Mouse (Mus musculus) intestine, embryonic 15.5 days (tissue): ENCODE results near the gene 1700015F17Rik. TPM values are rescaled to one million over a fixed set of nuclear protein-coding genes. Genes with fewer than 3 reads are reported as not detected.

Experiments
- ATAC-seq: fragments of 200-750 bp; cut with Nextera tagmentation; 2 replicates; pipeline ENCODE4 v1.8.0; 2017; ENCODE audit warnings: moderate TSS enrichment, moderate library complexity
- H3K27ac ChIP-seq: fragments of 300-500 bp; sonication (generic); 2 replicates; pipeline ENCODE4 v1.5.1; 2015; ENCODE audit warnings: mild to moderate bottlenecking, inconsistent platforms
- H3K27me3 ChIP-seq: fragments of 300-500 bp; sonication (generic); replicated peaks from 2 replicates; pipeline ENCODE4 v1.6.1; 2015; ENCODE audit warnings: inconsistent platforms
- H3K36me3 ChIP-seq: fragments of 300-500 bp; sonication (generic); 2 replicates; pipeline ENCODE4 v1.6.1; 2015; ENCODE audit warnings: inconsistent platforms
- H3K4me1 ChIP-seq: fragments of 300-500 bp; sonication (generic); replicated peaks from 2 replicates; pipeline ENCODE4 v1.6.1; 2015; ENCODE audit warnings: inconsistent platforms
- H3K4me2 ChIP-seq: fragments of 300-500 bp; sonication (generic); replicated peaks from 2 replicates; pipeline ENCODE4 v1.6.1; 2015; ENCODE audit warnings: mild to moderate bottlenecking, inconsistent platforms
- H3K4me3 ChIP-seq: fragments of 300-500 bp; sonication (generic); replicated peaks from 2 replicates; pipeline ENCODE4 v1.5.1; 2015; ENCODE audit warnings: inconsistent platforms
- H3K9ac ChIP-seq: fragments of 300-500 bp; sonication (generic); 2 replicates; pipeline ENCODE4 v1.6.1; 2015; ENCODE audit warnings: inconsistent platforms
- H3K9me3 ChIP-seq: fragments of 300-500 bp; sonication (generic); 2 replicates; pipeline ENCODE4 v1.6.1; 2016; ENCODE audit warnings: inconsistent platforms
- WGBS: fragments of 180-500 bp; shearing (Covaris S2); methylation state at CpG from one replicate; pipeline ENCODE4 v1.1.7; 2015; 5-methylcytosine and 5-hydroxymethylcytosine counted together
- polyA plus RNA-seq: library from polyadenylated mRNA; unstranded; fragments of >200 nt; fragmentation: Nextera tagmentation; extraction: Ambion mirVana; gene quantifications from 2 replicates; pipeline ENCODE4 v1.2.1, GENCODE M21; 2015

1700015F17Rik gene
- polyA plus RNA-seq, 1 experiment from 2014 or later: not detected

DNA sequence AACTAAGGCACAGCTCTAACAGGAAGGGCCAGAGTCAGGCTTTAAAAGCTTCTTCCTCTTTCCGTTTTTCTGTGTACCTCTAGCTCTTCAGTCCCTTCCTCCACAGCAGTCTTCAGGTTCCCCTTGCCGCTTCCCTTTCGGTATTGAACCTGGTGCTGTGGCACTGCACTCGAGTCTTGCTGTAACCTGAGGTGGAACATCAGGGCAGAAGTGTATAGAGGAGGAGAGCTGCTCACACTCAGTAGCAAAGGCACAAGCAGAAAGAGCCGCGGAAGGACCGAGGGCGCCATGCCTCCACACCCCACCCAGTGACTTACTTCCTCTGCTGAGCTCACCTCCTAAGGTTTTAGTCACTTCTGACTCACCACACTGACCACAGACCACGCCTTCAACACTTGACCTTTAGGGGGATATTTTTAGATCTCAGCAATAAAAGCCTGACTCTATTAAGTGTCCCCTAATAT, 58.9 kb downstream of the 1700015F17Rik start, which contains the start of gene Cdk14:
TSS of gene Cdk14 (minus strand) at position 321 of the 464 bp plus-strand sequence.
- H3K36me3 ChIP-seq: no peaks in the 10 kb centered on the region
- no peak within 1 kb of the TSS for H3K4me3 ChIP-seq
- no peak within 1 kb of the TSS for H3K4me2 ChIP-seq
- H3K9ac ChIP-seq: no peak within 1 kb of the TSS
- no peaks in the 10 kb centered on the region for H3K4me1 ChIP-seq
- H3K27ac ChIP-seq: no peak within 1 kb of the TSS
- H3K9me3 ChIP-seq: no peaks in the 10 kb centered on the region
- no peak for ATAC-seq
- 83% methylated on average over 9 of the region's 9 CpGs for WGBS
- no peaks in the 10 kb centered on the region for H3K27me3 ChIP-seq

DNA sequence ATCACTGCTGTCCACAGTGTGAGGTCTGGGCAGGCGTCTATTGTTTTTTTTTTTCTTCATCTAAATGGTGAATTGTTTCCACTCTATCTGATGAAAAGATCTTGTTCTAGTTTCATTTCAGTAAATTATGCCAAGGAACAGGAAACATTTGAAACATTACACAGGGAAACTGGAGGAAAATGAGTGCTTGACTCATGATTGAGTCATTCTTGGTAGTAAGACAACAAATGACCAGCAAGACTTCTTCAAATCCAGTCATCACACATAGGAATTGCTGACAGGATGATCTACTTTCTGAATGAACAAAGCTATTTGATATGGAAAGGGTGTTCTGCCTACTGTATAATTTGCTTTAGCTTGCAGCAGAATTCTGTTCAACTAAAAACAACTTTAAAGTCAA, 59.7 kb downstream of the 1700015F17Rik start:
- Histone ChIP-seq H3K4me2 (no peak overlapping the region), H3K4me3 (no peak overlapping the region), H3K36me3 (no peaks in the 10 kb centered on the region), H3K27ac (no peak overlapping the region), H3K4me1 (no peaks in the 10 kb centered on the region), H3K9ac (no peak overlapping the region), H3K27me3 (no peaks in the 10 kb centered on the region), H3K9me3 (no peaks in the 10 kb centered on the region)
- no peak for ATAC-seq
- WGBS: 64% methylated on average over 1 of the region's 1 CpGs

GRCm38 (mm10) chr5:5414835-5415234, 64.1 kb downstream of the 1700015F17Rik start:
- no peak for ATAC-seq
- Histone ChIP-seq H3K4me2 (no peak overlapping the region), H3K4me1 (no peaks in the 10 kb centered on the region), H3K36me3 (no peaks in the 10 kb centered on the region), H3K9ac (no peak overlapping the region), H3K4me3 (no peak overlapping the region), H3K9me3 (no peaks in the 10 kb centered on the region), H3K27ac (no peak overlapping the region), H3K27me3 (no peaks in the 10 kb centered on the region)
- 53% methylated on average over 3 of the region's 3 CpGs for WGBS

- Histone ChIP-seq H3K4me1 (no peaks in the 10 kb centered on the region), H3K27ac (no peak overlapping the region), H3K9me3 (no peaks in the 10 kb centered on the region), H3K4me3 (no peak overlapping the region), H3K9ac (no peak overlapping the region), H3K36me3 (no peaks in the 10 kb centered on the region), H3K27me3 (no peaks in the 10 kb centered on the region), H3K4me2 (no peak overlapping the region)
- ATAC-seq: no peak
- 30% methylated on average over 2 of the region's 2 CpGs for WGBS
Measured at GRCm38 (mm10) chr5:5411886-5412285, 67.1 kb downstream of the 1700015F17Rik start.

DNA sequence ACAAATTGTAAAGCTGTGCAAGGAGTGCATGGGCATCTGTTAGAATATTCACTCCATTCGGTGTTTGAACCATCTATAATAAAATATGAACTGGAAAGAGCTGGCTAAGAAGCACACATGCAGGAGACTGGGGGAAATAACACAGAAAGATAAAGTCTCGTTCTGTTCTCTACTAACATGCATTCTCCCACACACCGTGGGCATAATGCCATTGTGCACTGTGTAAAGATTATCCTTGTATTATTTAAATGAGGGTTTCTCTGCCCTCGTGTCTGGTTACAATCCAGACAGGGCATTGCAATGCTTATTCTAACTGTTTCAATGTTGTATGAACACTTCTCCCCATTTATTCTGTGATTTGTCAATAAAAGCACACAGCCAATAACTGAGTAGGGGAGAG, 77.0 kb downstream of the 1700015F17Rik start:
- no peaks in the 10 kb centered on the region for H3K27me3 ChIP-seq
- no peaks in the 10 kb centered on the region for H3K9me3 ChIP-seq
- no peak overlapping the region for H3K27ac ChIP-seq
- H3K4me1 ChIP-seq: no peaks in the 10 kb centered on the region
- no peak overlapping the region for H3K4me3 ChIP-seq
- no peaks in the 10 kb centered on the region for H3K36me3 ChIP-seq
- H3K4me2 ChIP-seq: no peak overlapping the region
- WGBS: 73% methylated on average over 4 of the region's 4 CpGs
- no peak for ATAC-seq
- no peak overlapping the region for H3K9ac ChIP-seq

DNA sequence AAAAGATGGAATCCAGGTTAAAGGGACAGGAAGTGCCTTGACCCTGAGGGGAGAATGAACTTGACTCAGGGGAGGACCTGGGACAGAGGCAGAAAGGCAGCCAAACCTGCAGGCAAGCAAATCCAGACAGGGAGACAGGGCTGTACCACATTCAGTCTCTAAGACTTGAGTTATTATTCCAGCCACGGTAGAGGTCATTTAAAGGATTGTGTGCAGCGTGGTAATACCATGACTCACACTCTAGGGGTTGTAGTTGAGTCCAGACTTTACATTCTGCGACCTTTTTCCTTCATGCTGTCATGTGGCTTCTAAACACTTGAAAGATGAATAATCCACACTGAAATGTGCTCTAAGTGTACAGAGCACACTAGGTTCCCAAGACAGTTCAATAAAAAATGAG, 86.2 kb downstream of the 1700015F17Rik start:
- Histone ChIP-seq H3K36me3 (no peaks in the 10 kb centered on the region), H3K9ac (no peak overlapping the region), H3K9me3 (no peaks in the 10 kb centered on the region), H3K27me3 (no peaks in the 10 kb centered on the region), H3K4me3 (no peak overlapping the region), H3K4me2 (no peak overlapping the region), H3K27ac (no peak overlapping the region), H3K4me1 (no peaks in the 10 kb centered on the region)
- ATAC-seq: no peak
- WGBS: 29% methylated on average over 3 of the region's 3 CpGs

Other genes starting within 250 kb of the 1700015F17Rik start
- gene Cdk14, start 58.8 kb downstream of the 1700015F17Rik start, polyA plus RNA-seq: 15.0 and 16.6 TPM in 2 replicates
- 23.9 and 24.2 TPM in 2 replicates for gene Cldn12, start 35.8 kb upstream of the 1700015F17Rik start, polyA plus RNA-seq
- gene Gtpbp10, start 80.4 kb upstream of the 1700015F17Rik start, polyA plus RNA-seq: 29.2 and 32.5 TPM in 2 replicates
- 2.0 and 2.2 TPM in 2 replicates for gene Gm8773, start 94.7 kb upstream of the 1700015F17Rik start, polyA plus RNA-seq
- gene Cfap69, start 185.1 kb upstream of the 1700015F17Rik start, polyA plus RNA-seq: 1.3 and 1.5 TPM in 2 replicates
- 7.8 and 9.5 TPM in 2 replicates for gene Steap2, start 215.4 kb upstream of the 1700015F17Rik start, polyA plus RNA-seq